Mouse (Mus musculus) liver, adult (tissue): Measurements from ENCODE around the gene Sept1.

Source experiments
- GATA4 ChIP-seq: IDR thresholded peaks from 2 replicates; pipeline ENCODE4 v1.6.1; 2014; ENCODE audit warnings: mild to moderate bottlenecking, low read length; ENCODE audit not compliant: insufficient replicate concordance

Sept1 gene

GRCm38 (mm10) chr7:127259186-127259905 lies 26.4 kb upstream of the Sept1 start:
- no peak for TF ChIP-seq GATA4

- no peak for TF ChIP-seq GATA4
These were observed 23.6 kb upstream of the Sept1 start for GRCm38 (mm10) chr7:127256518-127256917.

GRCm38 (mm10) chr7:127255965-127256364 lies 23.0 kb upstream of the Sept1 start:
- TF ChIP-seq GATA4, result no peak

- TF ChIP-seq GATA4, result no peak
These were observed 22.1 kb upstream of the Sept1 start for GRCm38 (mm10) chr7:127255008-127255407.

- no peak; the same call in 1 of the 2 replicates for TF ChIP-seq GATA4
These were observed 21.2 kb upstream of the Sept1 start for GRCm38 (mm10) chr7:127253821-127254769.

GRCm38 (mm10) chr7:127253341-127253740 lies 20.4 kb upstream of the Sept1 start:
- no peak for TF ChIP-seq GATA4

GRCm38 (mm10) chr7:127252414-127252813 lies 19.5 kb upstream of the Sept1 start:
- no peak for TF ChIP-seq GATA4

- no peak for TF ChIP-seq GATA4
These were observed 12.0 kb upstream of the Sept1 start for GRCm38 (mm10) chr7:127244658-127245510.

- TF ChIP-seq GATA4, result no peak
These were observed 11.1 kb upstream of the Sept1 start, which contains the start of gene Zfp771 for GRCm38 (mm10) chr7:127243870-127244657. Gene Zfp771 (plus strand): TSS chr7:127244274.

- no peak for TF ChIP-seq GATA4
These were observed 10.5 kb upstream of the Sept1 start for GRCm38 (mm10) chr7:127243361-127243867.

- no peak for TF ChIP-seq GATA4
These were observed 1.8 kb upstream of the Sept1 start for GRCm38 (mm10) chr7:127234777-127235176.

- TF ChIP-seq GATA4, result no peak
These were observed 835 bp upstream of the Sept1 start for GRCm38 (mm10) chr7:127233765-127234164.

GRCm38 (mm10) chr7:127233368-127233749 lies 429 bp upstream of the Sept1 start:
- TF ChIP-seq GATA4, result no peak
